Mouse (Mus musculus) forebrain, embryonic 14.5 days (tissue): ENCODE measurements at regions not wholly inside any gene's neighbourhood (a gene's known extent, or its start where the extent isn't known, plus 50 kb on each side); places are given as distances from the start of the nearest gene placed in this dataset.

ENCODE experiments used
- ATAC-seq: fragments of 200-750 bp; cut with Nextera tagmentation; 2 replicates; pipeline ENCODE4 v1.8.0; 2017; ENCODE audit warnings: mild to moderate bottlenecking, moderate library complexity
- DNase-seq: peaks from one replicate; pipeline ENCODE4 v3.0.0-alpha.2; 2015; ENCODE audit warnings: low spot score
- H3K27ac ChIP-seq: fragments of 300-500 bp; sonication (generic); 2 replicates; pipeline ENCODE4 v1.5.1; 2014; ENCODE audit warnings: low read depth, mild to moderate bottlenecking, control low read depth, low read length, moderate library complexity
- H3K27me3 ChIP-seq: fragments of 300-500 bp; sonication (generic); replicated peaks from 2 replicates; pipeline ENCODE4 v1.6.1; 2014; ENCODE audit warnings: low read length, control low read depth, mixed read lengths; ENCODE audit not compliant: control insufficient read depth, insufficient read depth
- H3K36me3 ChIP-seq: fragments of 300-500 bp; sonication (generic); 2 replicates; pipeline ENCODE4 v1.6.1; 2014; ENCODE audit warnings: low read length, control low read depth; ENCODE audit not compliant: control insufficient read depth, insufficient read depth
- H3K4me1 ChIP-seq: fragments of 300-500 bp; sonication (generic); 2 replicates; pipeline ENCODE4 v1.6.1; 2014; ENCODE audit warnings: antibody characterized with exemption, low read length, control low read depth; ENCODE audit not compliant: control insufficient read depth, insufficient read depth
- H3K4me2 ChIP-seq: fragments of 300-500 bp; sonication (generic); 2 replicates; pipeline ENCODE4 v1.6.1; 2014; ENCODE audit warnings: mild to moderate bottlenecking, control low read depth, low read length
- H3K4me3 ChIP-seq: fragments of 300-500 bp; sonication (generic); 2 replicates; pipeline ENCODE4 v1.5.1; 2014; ENCODE audit warnings: low read depth, low read length, control low read depth
- H3K9ac ChIP-seq: fragments of 300-500 bp; sonication (generic); 2 replicates; pipeline ENCODE4 v1.6.1; 2014; ENCODE audit warnings: mild to moderate bottlenecking, low read length, control low read depth, moderate library complexity
- H3K9me3 ChIP-seq: fragments of 300-500 bp; sonication (generic); replicated peaks from 2 replicates; pipeline ENCODE4 v1.6.1; 2016; ENCODE audit warnings: low read length, control low read depth, mixed read lengths; ENCODE audit not compliant: control insufficient read depth
- WGBS: fragments of 180-500 bp; shearing (Covaris S2); extraction: QIAGEN DNeasy Blood & Tissue Kit; methylation state at CpG from one replicate; pipeline ENCODE4 v1.1.7; 2014; 5-methylcytosine and 5-hydroxymethylcytosine counted together

DNA sequence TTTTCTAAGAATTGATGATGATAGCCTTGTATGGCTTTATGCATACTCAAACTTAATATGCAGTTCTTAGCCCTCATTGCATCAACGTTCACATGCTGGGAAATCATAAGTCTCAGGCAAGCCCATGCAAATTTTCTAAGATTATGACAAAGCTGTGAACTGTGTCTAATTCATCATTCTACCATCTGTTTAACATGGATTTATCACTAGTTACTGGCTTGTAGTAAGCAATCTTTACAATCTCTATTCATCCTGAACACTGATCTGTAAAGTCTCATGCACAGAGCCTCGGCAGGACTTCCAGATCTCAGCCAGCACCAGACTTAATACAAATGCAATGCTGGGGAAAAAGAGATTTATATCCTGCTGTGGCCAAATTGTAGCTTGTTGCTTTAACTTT, 6702.1 kb downstream of the 9330182O14Rik start:
- peak; percentile 10 for DNase-seq
- no peaks in the 10 kb centered on the region for H3K9me3 ChIP-seq
- 58% methylated on average over 2 of the region's 2 CpGs for WGBS
- ATAC-seq, result no peak
- H3K9ac ChIP-seq, result no peak overlapping the region
- no peaks in the 10 kb centered on the region for H3K36me3 ChIP-seq
- no peaks in the 10 kb centered on the region for H3K4me1 ChIP-seq
- H3K27me3 ChIP-seq, result no peaks in the 10 kb centered on the region
- H3K27ac ChIP-seq, result no peak overlapping the region
- no peak overlapping the region for H3K4me3 ChIP-seq
- H3K4me2 ChIP-seq, result no peak overlapping the region

DNA sequence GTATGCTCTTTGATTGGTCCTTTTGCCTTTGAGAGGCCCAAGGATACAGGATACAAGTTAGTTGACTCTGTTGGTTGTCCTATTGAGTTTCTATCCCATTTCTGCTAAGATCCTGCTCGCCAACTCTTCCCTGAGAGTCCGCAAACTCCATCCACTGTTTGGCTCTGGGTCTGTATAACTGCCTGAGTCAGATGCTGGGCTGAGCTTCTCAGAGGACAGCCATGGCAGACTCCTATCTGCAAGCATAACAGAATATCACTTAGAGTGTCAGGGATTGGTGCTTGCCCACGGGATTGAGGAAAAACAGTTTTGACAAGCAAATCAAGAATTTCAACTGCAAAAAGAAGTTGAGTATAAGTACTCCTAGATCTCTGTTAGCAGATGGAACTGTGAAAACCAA, 6703.9 kb downstream of the 9330182O14Rik start:
- ATAC-seq (no peak), DNase-seq (no peak)
- no peak overlapping the region for H3K9ac ChIP-seq
- H3K9me3 ChIP-seq, result no peaks in the 10 kb centered on the region
- H3K4me1 ChIP-seq, result no peaks in the 10 kb centered on the region
- H3K4me2 ChIP-seq, result no peak overlapping the region
- H3K27me3 ChIP-seq, result no peaks in the 10 kb centered on the region
- H3K4me3 ChIP-seq, result no peak overlapping the region
- no peaks in the 10 kb centered on the region for H3K36me3 ChIP-seq
- WGBS, result 83% methylated on average over 3 of the region's 3 CpGs
- no peak overlapping the region for H3K27ac ChIP-seq

DNA sequence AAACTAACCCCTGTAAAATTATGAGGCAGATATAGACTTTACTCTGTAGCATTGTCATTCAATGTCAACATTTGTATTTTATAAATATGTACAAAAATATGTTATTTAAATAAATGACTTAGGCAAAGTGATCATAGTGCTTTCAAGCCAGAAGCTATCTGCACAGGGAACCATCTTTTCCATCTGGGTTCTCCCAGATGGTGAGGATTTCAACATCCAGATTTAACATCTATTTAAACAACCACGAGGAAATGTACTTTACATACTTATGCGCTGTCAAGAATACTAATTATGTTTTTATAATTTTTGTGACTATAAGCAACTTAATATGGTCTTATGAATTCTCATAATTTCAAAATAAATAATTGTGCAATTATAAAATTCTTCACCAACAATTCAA, 6715.4 kb downstream of the 9330182O14Rik start:
- H3K4me1 ChIP-seq, result no peaks in the 10 kb centered on the region
- H3K4me3 ChIP-seq, result no peak overlapping the region
- H3K9ac ChIP-seq, result no peak overlapping the region
- ATAC-seq (no peak), DNase-seq (peak; percentile 22)
- H3K36me3 ChIP-seq, result no peaks in the 10 kb centered on the region
- no peak overlapping the region for H3K27ac ChIP-seq
- H3K27me3 ChIP-seq, result no peaks in the 10 kb centered on the region
- H3K9me3 ChIP-seq, result no peaks in the 10 kb centered on the region
- WGBS, result 73% methylated on average over 2 of the region's 2 CpGs
- H3K4me2 ChIP-seq, result no peak overlapping the region
